ENCODE assay signal across 16 mouse cellular contexts in the genomic region with DNA sequence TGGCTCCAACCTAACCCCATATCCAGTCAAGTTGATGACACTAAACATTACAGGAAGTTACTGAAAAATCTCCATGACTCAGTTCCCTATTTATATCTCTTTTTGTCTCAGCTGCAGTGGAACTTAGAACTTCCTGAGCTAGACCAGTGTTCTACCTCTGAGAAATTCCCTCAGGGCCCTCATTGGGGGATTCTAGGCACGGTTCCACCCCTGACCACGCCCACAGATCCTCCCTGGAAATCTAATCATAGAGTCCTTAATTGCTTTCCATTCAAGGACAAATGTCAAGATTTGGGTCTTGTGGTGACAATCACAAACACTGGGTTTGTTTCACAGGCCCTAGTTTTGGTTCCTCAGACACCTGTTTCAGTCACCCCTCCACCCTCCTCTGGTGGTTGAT. TPM values are rescaled to one million over a fixed set of nuclear protein-coding genes. Genes with fewer than 3 reads are reported as not detected.
DNase-seq lines count a peak whose midpoint lies in the region.
"Had no signal": no experiment of that assay in that cellular context is flagged by ENCODE, and none has a peak within 500 bp of the region (broad histone marks: within the 10 kb centered on the region; RNA-seq: fewer than 3 reads in every experiment).

No protein-coding gene starts in this region.

- DNase-seq in heart, adult 18-20 months = peak; percentile 43 to 69
- no peak for DNase-seq in heart, embryonic 10.5 days (ENCODE audit: low spot score)
- peak; percentile 32 to 38 for DNase-seq in spleen, postnatal 36 days (ENCODE audit: low spot score in 2 of 2)
- no peak for DNase-seq in spleen, postnatal 10 days (ENCODE audit: low spot score in 2 of 2)
- peak; percentile 72 for DNase-seq in splenic B cell, adult 2 months (ENCODE audit: low read depth, low spot score)
- no peak for DNase-seq in ovary, postnatal 10 days (ENCODE audit: low spot score)
- no peak for DNase-seq in layer of hippocampus, postnatal 36 days
- DNase-seq: adrenal gland, adult 2 months; cerebellum, adult 9-10 months; lung, adult 2 months; retina, postnatal 1 day had no signal

- no peak overlapping the region for H3K4me3 ChIP-seq in heart, embryonic 10.5 days
- H3K4me3 ChIP-seq in brown adipose tissue, adult 24 weeks (ENCODE audit: insufficient read depth, low read depth, low read length) = no peak overlapping the region
- H3K4me3 ChIP-seq: hindbrain, embryonic 10.5 days; limb, embryonic 13.5 days; neural tube, embryonic 12.5 days had no signal

- no peaks in the 10 kb centered on the region for H3K4me1 ChIP-seq in heart, embryonic 10.5 days
- peaks cover 13% of the 10 kb centered on the region for H3K4me1 ChIP-seq in brown adipose tissue, adult 24 weeks (ENCODE audit: control insufficient read depth, insufficient read depth, insufficient read length, low read length)
- H3K4me1 ChIP-seq: hindbrain, embryonic 10.5 days; limb, embryonic 13.5 days; neural tube, embryonic 12.5 days had no signal

- peaks cover 5% of the 10 kb centered on the region for H3K27me3 ChIP-seq in heart, embryonic 10.5 days (ENCODE audit: insufficient read depth, poor library complexity, severe bottlenecking)
- no peaks in the 10 kb centered on the region for H3K27me3 ChIP-seq in splenic B cell, adult 2 months (ENCODE audit: control insufficient read depth, insufficient read depth, low read length, poor library complexity, severe bottlenecking)

- H3K9me3 ChIP-seq in heart, embryonic 10.5 days = no peaks in the 10 kb centered on the region
- H3K9me3 ChIP-seq: hindbrain, embryonic 10.5 days; limb, embryonic 13.5 days; neural tube, embryonic 12.5 days had no signal

- H3K36me3 ChIP-seq in heart, embryonic 10.5 days = no peaks in the 10 kb centered on the region
- H3K36me3 ChIP-seq in splenic B cell, adult 2 months (ENCODE audit: control insufficient read depth, insufficient read depth, low read length, poor library complexity, severe bottlenecking) = peaks cover 6% of the 10 kb centered on the region
- H3K36me3 ChIP-seq: hindbrain, embryonic 10.5 days; limb, embryonic 13.5 days; neural tube, embryonic 12.5 days had no signal

- WGBS in heart, embryonic 10.5 days = 76% methylated on average over 2 of the region's 2 CpGs

- no peak overlapping the region for H3K27ac ChIP-seq in heart, embryonic 10.5 days
- peak overlapping the region; percentile 96 for H3K27ac ChIP-seq in brown adipose tissue, adult 24 weeks (replicated peaks; ENCODE audit: low read depth, low read length)
- H3K27ac ChIP-seq: hindbrain, embryonic 10.5 days; limb, embryonic 13.5 days; neural tube, embryonic 12.5 days had no signal

RNA-seq across cellular contexts. Expression of gene Vav1, which starts 6.2 kb away (rescaled TPM):
- 1 to 10 TPM; 1.6 to 3.3 TPM for total RNA-seq in heart, adult 18-20 months (2021)
- 1.2 and 2.7 TPM in 2 replicates for polyA plus RNA-seq in heart, embryonic 10.5 days (2016; fragmentation: Nextera tagmentation; extraction: Ambion mirVana)
- polyA plus RNA-seq in brown adipose tissue, adult 24 weeks (2012; ENCODE audit: insufficient read depth, insufficient read length, missing spikeins) = 1.3 and 1.5 TPM in 2 replicates
- 1 to 10 TPM; 3.0 to 3.7 TPM for total RNA-seq in layer of hippocampus, postnatal 36 days (2021)
- polyA plus RNA-seq: C2C12 had no signal

RNA-seq across cellular contexts. Expression of gene Trip10, which starts 35.8 kb away (rescaled TPM):
- 100 to 1,000 TPM; 106 to 109 TPM for total RNA-seq in heart, adult 18-20 months (2021)
- polyA plus RNA-seq in heart, embryonic 10.5 days (2016; fragmentation: Nextera tagmentation; extraction: Ambion mirVana) = 44.4 and 46.8 TPM in 2 replicates
- 20.4 and 30.0 TPM in 2 replicates for polyA plus RNA-seq in brown adipose tissue, adult 24 weeks (2012; ENCODE audit: insufficient read depth, insufficient read length, missing spikeins)
- 1 to 10 TPM; 7.9 to 8.2 TPM for total RNA-seq in layer of hippocampus, postnatal 36 days (2021)

RNA-seq across cellular contexts. Expression of gene Gpr108, which starts 36.8 kb away (rescaled TPM):
- 10 to 100 TPM; 24.4 to 30.0 TPM for total RNA-seq in heart, adult 18-20 months (2021)
- polyA plus RNA-seq in heart, embryonic 10.5 days (2016; fragmentation: Nextera tagmentation; extraction: Ambion mirVana) = 25.2 and 28.6 TPM in 2 replicates
- 36.4 and 36.6 TPM in 2 replicates for polyA plus RNA-seq in brown adipose tissue, adult 24 weeks (2012; ENCODE audit: insufficient read depth, insufficient read length, missing spikeins)
- total RNA-seq in layer of hippocampus, postnatal 36 days (2021) = 10 to 100 TPM; 23.6 to 25.4 TPM

RNA-seq across cellular contexts. Expression of gene C3, which starts 57.1 kb away (rescaled TPM):
- total RNA-seq in heart, adult 18-20 months (2021) = 100 to 1,000 TPM in 1 of 2 experiments, 10 to 100 TPM in 1; 69.5 to 194 TPM
- 0.46 and 5.3 TPM in 2 replicates for polyA plus RNA-seq in heart, embryonic 10.5 days (2016; fragmentation: Nextera tagmentation; extraction: Ambion mirVana)
- 266 and 361 TPM in 2 replicates for polyA plus RNA-seq in brown adipose tissue, adult 24 weeks (2012; ENCODE audit: insufficient read depth, insufficient read length, missing spikeins)
- total RNA-seq in layer of hippocampus, postnatal 36 days (2021) = 1 to 10 TPM; 1.1 to 2.4 TPM

Comparison
In these comparisons a context has a peak if more than half of its experiments do, and no peak if none do; other contexts are left out.
1. DNase-seq: peak in heart, adult 18-20 months (2 of 2), spleen, postnatal 36 days (2 of 2) and splenic B cell, adult 2 months (single experiment); none in heart, embryonic 10.5 days (single experiment), spleen, postnatal 10 days (0 of 2), ovary, postnatal 10 days (single experiment) and layer of hippocampus, postnatal 36 days (0 of 2).
2. RNA of gene Trip10, which starts 35.8 kb away (total RNA-seq): 106 to 109 TPM in heart, adult 18-20 months; 7.9 to 8.2 TPM in layer of hippocampus, postnatal 36 days; every median in the first group is over 10 times any median in the second.